Mouse (Mus musculus) 416B (cell line): ENCODE measurements around the gene Zbtb2.

Experiments used
- DNase-seq: peaks from one replicate; pipeline ENCODE4 v3.0.0; 2011; ENCODE audit warnings: low read depth

Zbtb2 gene

GRCm38 (mm10) chr10:4332228-4332979 lies 55.5 kb downstream of the Zbtb2 start:
- no peak for DNase-seq

DNA sequence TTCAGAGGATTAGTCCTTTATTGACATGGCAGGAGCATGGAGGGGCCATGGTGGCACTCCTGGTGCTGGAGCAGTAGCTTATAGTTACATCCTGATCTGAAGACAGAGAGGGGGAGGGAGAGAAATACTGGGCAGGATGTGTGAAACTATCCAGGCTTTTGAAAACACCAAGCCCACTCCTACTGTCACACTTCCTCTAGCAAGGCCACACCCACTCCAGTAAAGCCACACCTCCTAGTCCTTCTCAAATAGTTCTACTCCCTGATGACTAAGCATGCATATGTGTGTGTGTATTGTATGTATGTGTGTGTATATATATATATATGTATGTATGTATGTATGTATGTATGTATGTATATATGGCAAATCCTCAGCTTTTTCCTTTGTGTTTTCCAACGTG lies 60.2 kb downstream of the Zbtb2 start:
- peak; percentile 29 for DNase-seq

GRCm38 (mm10) chr10:4325562-4325961 lies 62.3 kb downstream of the Zbtb2 start:
- peak; percentile 16 for DNase-seq

DNA sequence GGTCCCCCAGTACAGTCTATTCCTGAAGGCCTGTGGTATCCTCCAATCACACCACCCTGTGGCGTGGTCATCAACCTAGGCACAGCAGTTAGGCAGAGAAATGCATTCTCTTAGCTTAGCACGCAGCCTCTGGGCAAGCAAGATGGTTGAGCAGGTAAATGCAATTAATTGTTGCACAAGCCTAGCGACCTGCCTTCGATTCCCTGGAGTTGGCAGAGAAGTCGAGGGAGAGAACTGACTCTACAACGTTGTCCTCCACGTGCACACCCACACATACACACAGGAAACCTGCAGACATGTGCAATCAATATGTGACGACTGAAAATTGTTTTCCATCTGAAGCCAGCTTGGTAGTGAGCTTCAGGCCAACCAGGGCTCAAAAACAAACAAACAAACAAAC lies 64.0 kb downstream of the Zbtb2 start:
- no peak for DNase-seq
